Mouse (Mus musculus) bone marrow, adult 2 months (tissue): ENCODE data around the gene Cfap161.

Source experiments
- CTCF ChIP-seq: fragments of 200-500 bp; IDR thresholded peaks from 2 replicates; pipeline ENCODE4 v1.5.1; 2011; ENCODE audit warnings: low read length, control low read depth; ENCODE audit not compliant: control insufficient read depth, insufficient read depth
- POLR2A ChIP-seq: fragments of 200-500 bp; IDR thresholded peaks from 2 replicates; pipeline ENCODE4 v1.6.1; 2011; ENCODE audit warnings: low read depth, mild to moderate bottlenecking, control low read depth, low read length, borderline replicate concordance; ENCODE audit not compliant: control insufficient read depth

DNA sequence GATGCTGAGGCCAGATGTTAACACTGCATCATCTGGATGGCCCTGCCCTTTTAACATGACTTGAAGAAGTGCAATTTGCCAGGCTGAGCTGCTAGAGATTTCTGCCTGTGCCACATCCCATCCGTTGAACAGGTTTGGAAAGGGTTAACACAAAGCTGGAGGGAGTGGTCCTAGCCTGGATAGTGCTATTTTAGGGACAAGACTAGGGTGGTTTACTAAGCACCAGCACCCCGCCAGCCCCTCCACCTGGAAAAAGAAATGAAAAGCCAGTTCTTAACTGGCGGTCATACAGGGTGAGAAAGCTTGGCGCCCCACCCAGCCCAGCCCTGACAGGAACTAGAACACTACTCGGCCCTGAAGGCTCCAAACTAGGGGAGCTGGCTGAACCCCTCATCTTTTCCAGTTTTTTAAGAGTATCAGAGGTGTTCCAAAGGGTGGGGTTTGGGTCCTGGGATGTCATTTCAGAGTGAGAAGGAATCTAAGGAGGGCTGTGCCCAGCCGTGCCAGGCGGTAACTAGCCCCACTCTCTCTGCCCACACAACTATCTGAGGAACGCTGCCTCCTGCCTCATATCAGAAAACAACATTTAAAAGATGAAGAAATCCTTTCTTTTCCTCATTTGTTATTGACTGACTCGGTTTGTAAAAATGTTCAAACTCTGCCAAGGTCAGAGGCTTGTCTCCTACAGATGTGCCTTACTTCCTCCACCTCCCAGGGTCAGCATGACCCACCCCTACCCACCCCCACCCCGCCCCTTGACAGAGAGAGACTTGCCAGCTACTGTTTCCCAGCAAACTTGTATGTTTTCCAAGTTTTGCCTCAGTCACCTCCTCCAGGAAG is 55.8 kb downstream of the Cfap161 start:
- TF ChIP-seq CTCF: no peak
- no peak for TF ChIP-seq POLR2A
